Mouse (Mus musculus) cortical plate, adult 2 months (tissue): ENCODE measurements around the gene Uqcc1.

Source experiments
- CTCF ChIP-seq: fragments of 200-500 bp; IDR thresholded peaks from 2 replicates; pipeline ENCODE4 v1.5.1; 2011; ENCODE audit warnings: mild to moderate bottlenecking, control low read depth, low read length; ENCODE audit not compliant: insufficient read depth; ENCODE audit errors: extremely low read depth
- POLR2A ChIP-seq: fragments of 200-500 bp; IDR thresholded peaks from 2 replicates; pipeline ENCODE4 v1.6.1; 2011; ENCODE audit warnings: mild to moderate bottlenecking, low read length, control low read depth; ENCODE audit not compliant: insufficient read depth; ENCODE audit errors: extremely low read depth

- TF ChIP-seq CTCF: peak; percentile 45; the same call in 1 of the 2 replicates
- no peak for TF ChIP-seq POLR2A
Observed at GRCm38 (mm10) chr2:155962991-155963390, 32.9 kb upstream of the Uqcc1 start.
